Mouse (Mus musculus) 3T3-L1 (cell line): ENCODE measurements around the gene Rnf20.

Experiments
- DNase-seq: peaks from one replicate; pipeline ENCODE4 v3.0.0-alpha.2; 2015; ENCODE audit warnings: low read depth, low spot score

Gene Rnf20

GRCm38 (mm10) chr4:49659421-49659820 is 27.6 kb downstream of the Rnf20 start:
- peak; percentile 11 for DNase-seq

GRCm38 (mm10) chr4:49661664-49662063 is 29.9 kb downstream of the Rnf20 start:
- DNase-seq, result no peak

- no peak for DNase-seq
Measured at GRCm38 (mm10) chr4:49662231-49662630, 30.4 kb downstream of the Rnf20 start.

- no peak for DNase-seq
Measured at GRCm38 (mm10) chr4:49664850-49665249, 33.0 kb downstream of the Rnf20 start.

GRCm38 (mm10) chr4:49676071-49676470 is 44.3 kb downstream of the Rnf20 start:
- DNase-seq, result no peak

- no peak for DNase-seq
Measured at GRCm38 (mm10) chr4:49676790-49677189, 45.0 kb downstream of the Rnf20 start.

- DNase-seq, result no peak
Measured at GRCm38 (mm10) chr4:49680171-49680875, 48.5 kb downstream of the Rnf20 start.

GRCm38 (mm10) chr4:49681812-49682211 is 50.0 kb downstream of the Rnf20 start, which contains the start of gene Ppp3r2:
Gene Ppp3r2 (minus strand): TSS chr4:49682024.
- DNase-seq, result no peak

- peak; percentile 71 for DNase-seq
Measured at GRCm38 (mm10) chr4:49688594-49689288, 56.9 kb downstream of the Rnf20 start.

- no peak for DNase-seq
Measured at GRCm38 (mm10) chr4:49691405-49692194, 59.8 kb downstream of the Rnf20 start.
